Mouse (Mus musculus): ENCODE results near the gene Abcc10.

- TF ChIP-seq POLR2A (IDR thresholded peaks at IDR 0.05; ENCODE audit: borderline replicate concordance, insufficient read depth, low read length), result no peak
- no peak for TF ChIP-seq CTCF (IDR thresholded peaks at IDR 0.05; ENCODE audit: borderline replicate concordance, insufficient read depth, low read depth, low read length)
Measured at GRCm38 (mm10) chr17:46265502-46265901, 62.6 kb downstream of the Abcc10 start.

Data from cerebellum, adult 2 months (tissue).